Mouse (Mus musculus) erythroblast, embryonic 14.5 days (primary cell): Measurements from ENCODE around the gene Cbarp.

Experiments
- GATA1 ChIP-seq: IDR thresholded peaks from 2 replicates; pipeline ENCODE4 v1.6.1; 2012; ENCODE audit warnings: low read length, inconsistent platforms, mixed read lengths
- TAL1 ChIP-seq: IDR thresholded peaks from 3 replicates; pipeline ENCODE4 v1.6.1; 2012; ENCODE audit warnings: low read length, inconsistent platforms, mixed read lengths

GRCm38 (mm10) chr10:80146568-80147011, 6.0 kb upstream of the Cbarp start:
- no peak for TF ChIP-seq GATA1
- TF ChIP-seq TAL1, result no peak
